Mouse (Mus musculus) forebrain, embryonic 15.5 days (tissue): Measurements from ENCODE around the gene Maf. TPM values are rescaled to one million over a fixed set of nuclear protein-coding genes. Genes with fewer than 3 reads are reported as not detected.

Source experiments
- ATAC-seq: fragments of 200-750 bp; cut with Nextera tagmentation; replicated peaks from 2 replicates; pipeline ENCODE4 v1.8.0; 2017; ENCODE audit warnings: mild to moderate bottlenecking, moderate TSS enrichment, moderate library complexity
- H3K27ac ChIP-seq: fragments of 300-500 bp; sonication (generic); replicated peaks from 2 replicates; pipeline ENCODE4 v1.5.1; 2015; ENCODE audit warnings: mild to moderate bottlenecking, inconsistent platforms
- H3K27me3 ChIP-seq: fragments of 300-500 bp; sonication (generic); 2 replicates; pipeline ENCODE4 v1.6.1; 2015; ENCODE audit warnings: inconsistent platforms
- H3K36me3 ChIP-seq: fragments of 300-500 bp; sonication (generic); 2 replicates; pipeline ENCODE4 v1.6.1; 2015; ENCODE audit warnings: mild to moderate bottlenecking, inconsistent platforms
- H3K4me1 ChIP-seq: fragments of 300-500 bp; sonication (generic); 2 replicates; pipeline ENCODE4 v1.6.1; 2015; ENCODE audit warnings: inconsistent platforms
- H3K4me2 ChIP-seq: fragments of 300-500 bp; sonication (generic); replicated peaks from 2 replicates; pipeline ENCODE4 v1.6.1; 2015; ENCODE audit warnings: mild to moderate bottlenecking, inconsistent platforms
- H3K4me3 ChIP-seq: fragments of 300-500 bp; sonication (generic); 2 replicates; pipeline ENCODE4 v1.5.1; 2015; ENCODE audit warnings: mild to moderate bottlenecking, inconsistent platforms
- H3K9ac ChIP-seq: fragments of 300-500 bp; sonication (generic); replicated peaks from 2 replicates; pipeline ENCODE4 v1.6.1; 2015; ENCODE audit warnings: mild to moderate bottlenecking, inconsistent platforms
- H3K9me3 ChIP-seq: fragments of 300-500 bp; sonication (generic); 2 replicates; pipeline ENCODE4 v1.6.1; 2016; ENCODE audit warnings: inconsistent platforms
- WGBS: fragments of 180-500 bp; shearing (Covaris S2); methylation state at CpG from one replicate; pipeline ENCODE4 v1.1.7; 2015; ENCODE audit warnings: mixed read lengths; 5-methylcytosine and 5-hydroxymethylcytosine counted together
- polyA plus RNA-seq: library from polyadenylated mRNA; unstranded; fragments of >200 nt; fragmentation: Nextera tagmentation; extraction: Ambion mirVana; gene quantifications from 2 replicates; pipeline ENCODE4 v1.2.1, GENCODE M21; 2015

The Maf gene
- polyA plus RNA-seq, 1 experiment from 2014 or later = 5.8 TPM

DNA sequence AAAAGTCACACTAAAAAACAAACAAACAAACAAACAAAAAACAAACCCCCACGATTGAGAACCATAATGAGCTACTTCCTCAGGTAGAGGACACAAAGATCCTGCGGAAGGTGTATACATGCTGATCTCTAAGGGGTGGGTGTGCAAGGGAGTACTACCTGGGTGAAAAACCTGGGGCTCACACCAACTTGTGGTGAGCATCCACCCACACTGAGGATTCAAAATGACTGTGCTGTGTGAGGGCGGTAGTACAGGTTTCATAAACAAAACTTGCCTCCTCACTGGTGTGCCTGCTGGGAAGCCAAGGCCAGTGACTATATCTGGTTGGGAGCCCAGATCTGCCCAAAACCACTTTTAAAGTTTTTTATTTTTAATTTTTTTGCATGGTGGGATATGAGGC is 19.2 kb upstream of the Maf start:
- H3K4me3 ChIP-seq = no peak overlapping the region
- ATAC-seq = no peak
- H3K4me1 ChIP-seq = no peaks in the 10 kb centered on the region
- H3K4me2 ChIP-seq = no peak overlapping the region
- no peak overlapping the region for H3K27ac ChIP-seq
- WGBS = 90% methylated on average over 3 of the region's 3 CpGs
- no peaks in the 10 kb centered on the region for H3K36me3 ChIP-seq
- H3K9ac ChIP-seq = no peak overlapping the region
- H3K27me3 ChIP-seq = no peaks in the 10 kb centered on the region
- H3K9me3 ChIP-seq = no peaks in the 10 kb centered on the region

DNA sequence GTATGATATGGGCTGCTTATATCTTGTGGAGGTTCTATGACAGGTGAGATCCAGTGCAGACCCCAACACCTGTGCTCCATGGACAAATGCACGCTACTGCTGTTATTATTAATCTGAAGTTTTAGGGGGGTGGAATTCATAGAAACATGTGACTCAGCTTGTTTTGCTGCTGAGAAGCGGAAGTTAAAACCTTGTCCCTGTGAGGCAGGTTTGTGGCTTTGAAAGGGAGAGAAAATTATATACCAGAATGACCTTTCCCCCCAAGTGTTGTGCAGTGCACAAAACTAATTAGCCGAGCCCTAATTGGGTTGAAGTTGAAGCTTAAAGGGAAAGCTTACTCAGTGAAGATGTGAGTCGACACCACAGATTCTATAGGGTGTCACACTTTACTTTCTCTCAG is 18.6 kb upstream of the Maf start:
- H3K36me3 ChIP-seq = no peaks in the 10 kb centered on the region
- H3K4me3 ChIP-seq = no peak overlapping the region
- H3K27me3 ChIP-seq = no peaks in the 10 kb centered on the region
- no peak overlapping the region for H3K27ac ChIP-seq
- H3K9ac ChIP-seq = no peak overlapping the region
- WGBS = 51% methylated on average over 4 of the region's 4 CpGs
- no peak overlapping the region for H3K4me2 ChIP-seq
- H3K4me1 ChIP-seq = no peaks in the 10 kb centered on the region
- ATAC-seq = no peak
- no peaks in the 10 kb centered on the region for H3K9me3 ChIP-seq

DNA sequence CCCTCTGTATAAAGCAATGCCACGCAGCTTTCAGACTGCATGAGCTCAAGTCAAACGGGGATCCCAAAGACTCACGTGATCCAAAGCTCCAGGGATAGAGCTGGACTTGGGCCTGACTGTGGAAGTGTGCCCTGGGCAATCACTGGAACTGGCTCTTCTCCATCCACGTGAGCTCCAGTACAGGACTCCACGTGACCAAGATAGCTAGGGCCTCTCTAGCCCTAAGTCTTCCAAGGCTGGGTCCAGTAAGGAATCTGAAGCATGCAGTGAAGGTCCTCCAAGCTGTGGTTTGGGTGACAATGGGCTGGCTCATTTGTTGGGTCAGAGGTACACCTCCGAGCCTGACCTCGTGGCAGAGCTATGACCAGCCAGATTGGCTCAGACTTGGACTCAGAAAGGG is 11.5 kb upstream of the Maf start:
- no peaks in the 10 kb centered on the region for H3K36me3 ChIP-seq
- H3K4me1 ChIP-seq = no peaks in the 10 kb centered on the region
- no peaks in the 10 kb centered on the region for H3K9me3 ChIP-seq
- no peak overlapping the region for H3K4me2 ChIP-seq
- H3K27me3 ChIP-seq = peaks cover 4% of the 10 kb centered on the region; the same call in 1 of the 2 replicates
- no peak overlapping the region for H3K27ac ChIP-seq
- WGBS = 83% methylated on average over 7 of the region's 7 CpGs
- no peak overlapping the region for H3K9ac ChIP-seq
- H3K4me3 ChIP-seq = no peak overlapping the region
- no peak for ATAC-seq

- no peaks in the 10 kb centered on the region for H3K9me3 ChIP-seq
- WGBS = 95% methylated on average over 6 of the region's 6 CpGs
- H3K4me1 ChIP-seq = no peaks in the 10 kb centered on the region
- H3K27me3 ChIP-seq = peaks cover 4% of the 10 kb centered on the region; the same call in 1 of the 2 replicates
- no peak overlapping the region for H3K4me2 ChIP-seq
- H3K9ac ChIP-seq = no peak overlapping the region
- no peak overlapping the region for H3K27ac ChIP-seq
- ATAC-seq = no peak
- H3K4me3 ChIP-seq = no peak overlapping the region
- no peaks in the 10 kb centered on the region for H3K36me3 ChIP-seq
Measured at GRCm38 (mm10) chr8:115718621-115719020, 11.0 kb upstream of the Maf start.

- H3K36me3 ChIP-seq = no peaks in the 10 kb centered on the region
- H3K4me3 ChIP-seq = no peak overlapping the region
- ATAC-seq = no peak
- no peaks in the 10 kb centered on the region for H3K4me1 ChIP-seq
- H3K27ac ChIP-seq = no peak overlapping the region
- 84% methylated on average over 4 of the region's 4 CpGs for WGBS
- peaks cover 15% of the 10 kb centered on the region for H3K27me3 ChIP-seq
- H3K4me2 ChIP-seq = no peak overlapping the region
- no peaks in the 10 kb centered on the region for H3K9me3 ChIP-seq
- H3K9ac ChIP-seq = no peak overlapping the region
Measured at GRCm38 (mm10) chr8:115715262-115715661, 7.7 kb upstream of the Maf start.

DNA sequence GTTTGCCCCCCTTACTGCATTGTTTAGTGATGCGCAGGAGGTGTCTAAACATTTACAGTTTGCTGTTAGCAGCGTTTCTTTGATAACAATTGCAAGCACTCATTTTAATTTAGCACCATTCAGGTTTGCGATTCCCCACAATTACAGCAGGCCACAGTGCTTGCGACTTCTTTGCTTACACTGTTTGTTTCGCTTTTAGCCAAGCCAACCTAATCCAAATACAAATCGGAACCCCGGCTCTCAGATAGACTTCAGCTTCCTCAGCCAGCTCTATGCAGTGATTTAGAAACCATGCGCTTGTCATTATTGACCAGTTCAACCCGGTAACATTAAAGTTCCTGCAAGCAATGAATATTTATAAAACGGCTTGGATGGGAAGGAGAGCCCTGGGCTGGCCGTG is 3.5 kb upstream of the Maf start:
- Histone ChIP-seq H3K4me3 (no peak overlapping the region), H3K9me3 (no peaks in the 10 kb centered on the region), H3K27me3 (peaks cover 28% of the 10 kb centered on the region), H3K36me3 (no peaks in the 10 kb centered on the region), H3K4me1 (peaks cover 31% of the 10 kb centered on the region), H3K9ac (no peak overlapping the region), H3K27ac (no peak overlapping the region), H3K4me2 (no peak overlapping the region)
- no peak for ATAC-seq
- WGBS = 47% methylated on average over 11 of the region's 11 CpGs

- Histone ChIP-seq H3K9me3 (no peaks in the 10 kb centered on the region), H3K4me1 (peaks cover 38% of the 10 kb centered on the region), H3K27ac (no peak overlapping the region), H3K9ac (no peak overlapping the region), H3K4me3 (no peak overlapping the region), H3K27me3 (peaks cover 34% of the 10 kb centered on the region), H3K4me2 (no peak overlapping the region), H3K36me3 (no peaks in the 10 kb centered on the region)
- no peak for ATAC-seq
- WGBS = 74% methylated on average over 8 of the region's 8 CpGs
Measured at GRCm38 (mm10) chr8:115709931-115710330, 2.3 kb upstream of the Maf start.

GRCm38 (mm10) chr8:115708936-115709780 is 1.6 kb upstream of the Maf start:
- ATAC-seq = no peak
- Histone ChIP-seq H3K4me1 (peaks cover 38% of the 10 kb centered on the region), H3K36me3 (no peaks in the 10 kb centered on the region), H3K27ac (no peak overlapping the region), H3K9ac (no peak overlapping the region), H3K4me2 (peak overlapping the region; percentile 98), H3K9me3 (no peaks in the 10 kb centered on the region), H3K4me3 (peak overlapping the region; percentile 77), H3K27me3 (peaks cover 42% of the 10 kb centered on the region)
- WGBS = under 1% methylated on average over 19 of the region's 19 CpGs

GRCm38 (mm10) chr8:115706861-115707730 is 498 bp downstream of the Maf start:
- WGBS = 0% methylated on average over 60 of the region's 76 CpGs
- peak overlapping the region; percentile 77 for H3K4me3 ChIP-seq
- ATAC-seq = peak; percentile 85

GRCm38 (mm10) chr8:115706411-115706860 is 1.2 kb downstream of the Maf start:
- ATAC-seq = peak; percentile 34; the same call in 1 of the 2 replicates
- peak overlapping the region; percentile 98 for H3K4me2 ChIP-seq
- peak overlapping the region; percentile 77 for H3K4me3 ChIP-seq
- WGBS = under 1% methylated on average over 39 of the region's 39 CpGs
- H3K4me1 ChIP-seq = peaks cover 38% of the 10 kb centered on the region
- H3K36me3 ChIP-seq = no peaks in the 10 kb centered on the region
- peak overlapping the region; percentile 70 for H3K9ac ChIP-seq
- no peaks in the 10 kb centered on the region for H3K9me3 ChIP-seq
- peak overlapping the region; percentile 89 for H3K27ac ChIP-seq
- H3K27me3 ChIP-seq = peaks cover 32% of the 10 kb centered on the region

More at GRCm38 (mm10) chr8:115706861-115707730, 498 bp downstream of the Maf start:
- Histone ChIP-seq H3K4me1 (peaks cover 38% of the 10 kb centered on the region), H3K27me3 (peaks cover 36% of the 10 kb centered on the region), H3K27ac (peak overlapping the region; percentile 89), H3K36me3 (no peaks in the 10 kb centered on the region), H3K9ac (peak overlapping the region; percentile 70), H3K4me2 (peak overlapping the region; percentile 98), H3K9me3 (no peaks in the 10 kb centered on the region)

DNA sequence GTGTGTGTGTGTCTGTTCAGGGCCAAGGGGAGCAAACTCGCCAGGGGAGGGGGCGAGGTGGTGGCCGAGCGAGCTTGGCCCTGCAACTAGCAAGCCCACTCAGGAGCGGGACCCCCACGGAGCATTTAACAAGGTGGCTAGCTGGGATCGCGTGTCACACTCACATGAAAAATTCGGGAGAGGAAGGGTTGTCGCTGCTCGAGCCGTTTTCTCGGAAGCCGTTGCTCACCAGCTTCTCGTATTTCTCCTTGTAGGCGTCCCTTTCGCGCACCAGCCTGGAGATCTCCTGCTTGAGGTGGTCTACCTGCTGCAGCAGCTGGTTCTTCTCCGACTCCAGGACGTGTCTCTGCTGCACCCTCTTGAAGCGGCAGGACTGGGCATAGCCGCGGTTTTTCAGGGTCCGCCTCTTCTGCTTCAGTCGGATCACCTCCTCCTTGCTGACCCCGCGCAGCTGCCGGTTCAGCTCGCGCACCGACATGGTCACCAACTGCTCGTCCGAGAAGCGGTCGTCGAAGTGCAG is 1.9 kb downstream of the Maf start:
- Histone ChIP-seq H3K36me3 (no peaks in the 10 kb centered on the region), H3K27ac (peak overlapping the region; percentile 89), H3K4me2 (peak overlapping the region; percentile 98), H3K27me3 (peaks cover 36% of the 10 kb centered on the region), H3K4me3 (peak overlapping the region; percentile 77), H3K4me1 (peaks cover 38% of the 10 kb centered on the region), H3K9ac (peak overlapping the region; percentile 70), H3K9me3 (no peaks in the 10 kb centered on the region)
- under 1% methylated on average over 36 of the region's 36 CpGs for WGBS
- no peak for ATAC-seq

- H3K4me2 ChIP-seq = no peak overlapping the region; the same call in 1 of the 2 replicates
- no peaks in the 10 kb centered on the region for H3K36me3 ChIP-seq
- H3K4me1 ChIP-seq = peaks cover 25% of the 10 kb centered on the region
- peaks cover 30% of the 10 kb centered on the region; the same call in 1 of the 2 replicates for H3K27me3 ChIP-seq
- 86% methylated on average over 4 of the region's 4 CpGs for WGBS
- no peak overlapping the region for H3K9ac ChIP-seq
- no peak overlapping the region for H3K27ac ChIP-seq
- no peaks in the 10 kb centered on the region for H3K9me3 ChIP-seq
- no peak for ATAC-seq
- 0 out of 2 replicates have a peak overlapping the region, but pooled peaks have one; percentile 13 for H3K4me3 ChIP-seq
Measured at GRCm38 (mm10) chr8:115703056-115703455, 4.5 kb downstream of the Maf start.
